Mouse (Mus musculus) A20 (cell line): Measurements from ENCODE around the gene Abhd11.
"Not testable (repeated sequence)": the region's sequence is repeated elsewhere in the genome, so short reads cannot be mapped to it uniquely, and the experiment has no call there.

Source experiments
- DNase-seq: peaks from one replicate; pipeline ENCODE4 v3.0.0-alpha.2; 2011; ENCODE audit warnings: low read depth, low spot score

Abhd11 gene

DNA sequence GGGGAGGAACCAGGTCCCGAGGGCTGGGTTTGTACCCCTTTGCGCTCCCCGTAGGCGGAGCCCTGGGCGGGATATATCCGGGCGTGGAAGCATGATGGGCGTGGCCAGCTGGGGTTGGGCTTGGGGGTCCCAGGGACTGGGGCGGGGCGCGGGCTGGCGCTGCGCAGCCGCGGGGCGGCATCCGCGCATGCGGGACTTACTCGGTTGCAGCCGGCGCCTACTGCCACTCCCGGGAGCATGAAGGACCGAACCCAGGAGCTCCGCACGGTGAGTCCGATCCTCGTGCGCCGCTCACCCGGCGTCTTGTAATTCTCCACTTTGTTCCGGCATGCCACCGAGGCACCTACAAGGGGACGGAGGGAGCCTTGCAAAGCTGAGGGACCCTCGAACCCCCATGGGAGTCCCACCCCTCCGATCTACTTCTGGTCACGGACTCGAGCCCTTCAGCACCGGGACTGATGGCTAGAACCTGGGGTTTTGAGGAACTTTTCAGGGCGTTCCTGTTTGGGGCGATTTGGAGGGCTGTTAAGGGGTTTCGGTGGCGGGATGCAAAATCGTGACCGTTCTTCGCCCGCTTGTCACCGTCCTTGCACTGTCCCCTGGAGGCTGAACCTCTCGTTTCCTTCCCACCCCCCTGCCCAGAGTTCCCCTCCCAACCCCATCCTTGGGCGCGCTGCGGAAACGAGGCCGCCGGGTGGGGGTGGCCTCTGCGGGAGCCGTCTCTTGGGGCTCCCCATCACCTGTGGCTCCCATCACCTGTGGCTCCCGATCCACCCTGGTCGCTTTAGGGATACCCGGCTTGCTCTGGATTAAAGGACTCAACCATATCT is 14.6 kb downstream of the Abhd11 start, which contains the start of gene Stx1a:
Gene Stx1a, plus strand, starts transcription at position 139 of the 830 bp plus-strand sequence.
- DNase-seq, result peak; percentile 94

DNA sequence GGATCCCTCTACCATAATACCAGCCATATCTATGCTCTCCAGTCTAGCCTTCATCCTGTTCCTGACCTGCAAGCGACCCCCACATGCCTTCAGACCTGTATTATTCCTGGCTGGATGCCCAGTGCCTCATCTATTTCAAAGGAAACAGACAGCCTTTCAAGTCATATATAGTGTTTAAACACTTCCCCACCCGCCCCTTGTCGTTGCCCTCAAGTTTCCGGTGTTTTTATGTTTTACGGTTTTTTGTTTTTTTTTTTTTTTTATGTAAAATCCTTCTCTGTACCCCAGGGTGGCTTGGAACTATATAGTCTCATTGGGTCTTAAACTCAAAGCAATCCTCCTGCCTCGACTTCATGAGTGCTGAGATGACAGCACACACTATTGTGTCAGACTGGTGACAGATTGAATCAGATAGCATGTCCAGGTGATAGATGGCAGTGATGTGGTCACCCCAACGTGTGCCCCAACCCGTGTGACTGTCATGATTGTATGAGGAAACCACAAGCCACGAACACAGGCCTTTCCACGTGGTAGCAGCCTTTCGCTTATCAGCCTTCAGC is 15.8 kb downstream of the Abhd11 start:
- DNase-seq, result no peak

GRCm38 (mm10) chr5:135025899-135026298 is 16.9 kb downstream of the Abhd11 start:
- no peak for DNase-seq

- peak; percentile 51 for DNase-seq
These were observed 20.3 kb downstream of the Abhd11 start for GRCm38 (mm10) chr5:135029007-135029854.

GRCm38 (mm10) chr5:135032581-135032980 is 23.6 kb downstream of the Abhd11 start:
- DNase-seq, result no peak

DNA sequence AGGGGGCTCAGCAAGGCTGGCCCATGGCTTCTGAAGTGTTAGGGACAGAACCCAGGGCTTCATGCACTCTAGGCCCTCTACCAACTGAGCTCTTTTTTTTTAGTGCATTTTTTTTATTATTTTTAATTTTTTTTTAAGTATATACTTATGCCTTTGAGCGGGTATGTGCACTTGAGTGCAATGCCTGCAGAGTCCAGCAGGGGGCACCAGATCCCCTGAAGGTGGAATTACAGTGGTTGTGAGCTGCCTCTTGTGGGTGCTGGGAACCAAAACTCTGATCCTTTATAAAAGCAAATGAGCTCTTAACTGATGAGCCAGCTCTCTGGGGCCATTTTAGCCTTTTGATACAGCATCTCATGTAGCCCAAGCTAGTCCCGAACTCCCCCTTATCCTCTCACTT is 25.6 kb downstream of the Abhd11 start:
- no peak for DNase-seq

GRCm38 (mm10) chr5:135035608-135036359 is 26.8 kb downstream of the Abhd11 start:
- no peak for DNase-seq

- no peak for DNase-seq
These were observed 29.0 kb downstream of the Abhd11 start for GRCm38 (mm10) chr5:135037946-135038345.

- DNase-seq, result no peak
These were observed 30.6 kb downstream of the Abhd11 start for GRCm38 (mm10) chr5:135039541-135039940.

- no peak for DNase-seq
These were observed 31.1 kb downstream of the Abhd11 start for GRCm38 (mm10) chr5:135040059-135040458.

DNA sequence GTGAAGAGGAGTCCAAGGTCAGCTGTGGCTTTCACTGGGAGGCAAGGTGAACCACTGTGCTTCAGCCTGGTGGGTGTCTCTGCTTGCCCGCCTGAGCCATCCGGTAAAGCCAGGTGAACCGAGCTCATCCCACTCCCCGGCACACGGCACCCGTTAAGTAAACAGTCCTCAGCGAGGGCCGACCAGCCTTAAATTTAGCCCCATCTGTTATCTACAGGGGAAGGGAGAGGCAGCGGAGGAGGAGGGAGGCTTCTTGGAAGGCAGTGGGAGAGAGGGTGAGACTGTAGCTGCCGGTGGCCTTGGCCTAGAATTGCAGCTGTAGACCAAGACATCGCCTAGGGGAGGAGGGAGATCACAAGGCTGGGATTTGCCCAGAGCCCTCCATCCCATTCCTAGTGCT is 31.8 kb downstream of the Abhd11 start:
- DNase-seq, result no peak

DNA sequence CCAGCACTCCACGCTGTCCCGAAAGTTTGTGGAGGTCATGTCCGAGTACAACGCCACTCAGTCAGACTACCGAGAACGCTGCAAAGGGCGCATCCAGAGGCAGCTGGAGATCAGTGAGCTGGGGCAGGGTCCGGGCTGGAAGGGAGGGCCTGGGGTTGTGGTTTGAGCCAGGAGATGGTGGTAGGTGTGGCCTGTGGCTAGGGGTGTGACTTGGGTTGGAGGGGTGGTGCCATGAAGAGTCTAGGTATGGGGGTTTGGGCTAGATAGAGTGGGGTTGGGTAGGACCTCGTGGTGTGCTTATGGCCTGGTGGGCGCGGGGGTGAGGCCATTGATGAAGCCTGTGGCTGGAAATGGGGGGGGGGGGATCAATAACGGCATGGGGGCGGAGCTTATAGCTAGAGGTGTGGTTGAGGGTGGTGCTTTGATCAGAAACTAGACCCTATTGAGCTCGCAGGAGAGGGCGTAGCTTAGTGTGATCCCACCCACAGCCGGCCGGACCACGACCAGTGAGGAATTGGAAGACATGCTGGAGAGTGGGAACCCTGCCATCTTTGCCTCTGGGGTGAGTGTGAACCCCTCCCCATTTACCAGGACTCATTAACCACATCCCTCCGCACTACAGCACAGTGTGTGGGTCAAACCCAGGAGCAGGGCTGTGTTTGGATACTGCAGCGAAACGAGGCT is 33.3 kb downstream of the Abhd11 start:
- no peak for DNase-seq

- no peak for DNase-seq
These were observed 35.6 kb downstream of the Abhd11 start for GRCm38 (mm10) chr5:135044575-135044974.

DNA sequence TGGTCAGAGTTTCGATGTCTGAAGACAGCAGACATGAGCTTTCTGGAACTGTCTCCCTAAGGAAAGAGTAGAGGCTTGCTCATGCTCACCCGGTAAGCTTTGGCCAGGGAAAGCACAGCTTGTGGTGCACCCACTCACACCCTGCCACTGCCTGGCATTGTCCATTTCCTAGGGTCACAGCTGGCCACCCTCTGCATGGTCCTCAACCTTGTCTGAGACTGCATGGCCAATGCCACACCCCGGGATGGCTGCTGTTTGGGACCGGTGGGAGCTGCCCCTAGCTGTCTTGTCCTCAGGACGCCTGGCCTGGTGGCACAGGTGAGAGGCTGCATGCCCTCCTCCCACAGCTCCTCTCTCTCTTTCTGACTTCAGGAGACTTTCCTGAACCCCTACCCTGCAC is 39.6 kb downstream of the Abhd11 start:
- DNase-seq, result no peak

DNA sequence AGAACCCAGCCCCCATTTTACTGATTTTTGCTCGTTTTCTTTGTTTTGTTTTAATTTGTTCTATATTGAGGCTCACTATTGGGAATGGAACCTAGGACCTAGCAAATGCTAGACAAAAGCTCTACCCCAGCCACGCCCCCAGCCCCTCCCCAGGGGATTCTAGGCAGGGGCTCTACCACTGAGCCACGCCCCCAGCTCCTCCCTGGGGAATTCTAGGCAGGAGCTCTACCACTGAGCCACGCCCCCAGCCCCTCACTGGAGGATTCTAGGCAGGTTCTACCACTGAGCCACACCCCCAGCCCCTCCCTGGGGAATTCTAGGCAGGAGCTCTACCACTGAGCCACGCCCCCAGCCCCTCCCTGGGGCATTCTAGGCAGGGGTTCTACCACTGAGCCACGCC is 40.3 kb downstream of the Abhd11 start:
- DNase-seq, result not testable (repeated sequence)

DNA sequence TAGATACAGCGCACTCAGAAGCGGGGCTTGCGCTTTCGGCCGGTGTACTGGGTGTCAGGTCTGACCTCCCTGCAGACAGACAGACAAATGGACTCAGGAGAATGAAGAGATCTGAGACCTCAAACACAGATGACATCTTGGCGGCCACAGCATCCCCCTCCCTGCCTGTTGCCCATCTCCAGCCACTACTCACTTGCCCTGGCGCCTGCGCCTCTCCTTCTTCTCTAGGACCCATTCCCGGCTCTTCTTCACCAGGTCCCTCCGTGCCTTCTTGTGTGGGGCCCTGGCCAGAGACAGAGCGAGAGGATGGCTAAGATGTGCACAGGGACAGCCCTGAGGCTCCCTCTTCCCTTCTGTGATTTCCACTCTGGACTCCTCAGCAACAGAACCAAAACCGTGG is 44.4 kb downstream of the Abhd11 start:
- DNase-seq, result no peak
